21 mouse cellular contexts compared by ENCODE assay signal in the genomic region with DNA sequence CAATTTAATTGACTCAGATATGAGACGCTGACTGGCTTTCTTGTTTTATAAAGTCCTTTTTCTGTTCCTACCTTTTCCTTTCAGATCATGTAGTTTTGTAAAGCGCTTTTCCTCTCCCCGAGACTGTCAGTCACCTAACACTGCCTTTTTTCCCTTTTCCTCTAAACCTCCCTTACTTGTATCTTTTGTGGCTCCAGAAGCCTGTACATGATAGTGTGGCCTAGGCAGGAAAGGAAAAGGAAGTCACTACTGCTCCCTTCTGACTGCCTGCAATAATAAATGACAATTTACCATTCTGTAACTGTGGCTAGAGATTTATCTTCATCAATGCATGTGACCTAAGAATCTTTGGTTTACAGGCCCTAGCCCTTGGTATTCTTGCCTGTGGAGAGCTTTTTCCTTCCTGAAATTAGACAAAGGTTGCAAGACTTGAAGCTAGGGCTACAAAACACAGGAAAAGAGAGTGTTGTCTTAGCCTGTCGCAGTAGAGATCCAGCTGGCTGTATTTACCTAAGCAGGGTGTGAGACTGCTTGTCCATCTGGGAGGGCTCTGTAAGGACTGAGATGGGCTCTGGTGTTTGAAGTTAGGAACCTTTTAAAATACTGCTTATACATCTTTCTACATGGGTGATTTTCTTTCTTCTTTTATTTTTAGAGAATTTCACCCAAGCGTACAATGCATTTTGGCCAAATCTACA. TPM values are rescaled to one million over a fixed set of nuclear protein-coding genes. Genes with fewer than 3 reads are reported as not detected.
DNase-seq lines count a peak whose midpoint lies in the region; ATAC-seq lines count a peak whose summit lies in the region.
"Had no signal": no experiment of that assay in that cellular context is flagged by ENCODE, and none has a peak within 500 bp of the region (broad histone marks: within the 10 kb centered on the region; RNA-seq: fewer than 3 reads in every experiment).

No protein-coding gene starts in this region.

- no peak overlapping the region for H3K4me2 ChIP-seq in heart, embryonic 11.5 days
- no peak overlapping the region for H3K4me2 ChIP-seq in liver, embryonic 16.5 days (ENCODE audit: low read depth, low read length)
- no peak overlapping the region for H3K4me2 ChIP-seq in midbrain, embryonic 12.5 days (replicated peaks)
- H3K4me2 ChIP-seq: heart, embryonic 15.5 days; hindbrain, embryonic 14.5 days; neural tube, embryonic 13.5 days had no signal

- H3K9me3 ChIP-seq in heart, embryonic 11.5 days (replicated peaks; ENCODE audit: control insufficient read depth, low read length) = no peaks in the 10 kb centered on the region
- H3K9me3 ChIP-seq in liver, embryonic 16.5 days (replicated peaks; ENCODE audit: control insufficient read depth, low read length) = no peaks in the 10 kb centered on the region
- H3K9me3 ChIP-seq in midbrain, embryonic 12.5 days = no peaks in the 10 kb centered on the region
- H3K9me3 ChIP-seq: heart, embryonic 15.5 days; neural tube, embryonic 13.5 days had no signal

- no peak overlapping the region for H3K4me3 ChIP-seq in heart, embryonic 11.5 days (ENCODE audit: low read depth, low read length)
- no peak overlapping the region for H3K4me3 ChIP-seq in liver, embryonic 16.5 days (ENCODE audit: low read depth, low read length)
- H3K4me3 ChIP-seq in midbrain, embryonic 12.5 days = no peak overlapping the region
- H3K4me3 ChIP-seq: heart, embryonic 15.5 days; neural tube, embryonic 13.5 days had no signal

- ATAC-seq in heart, embryonic 11.5 days (replicated peaks; ENCODE audit: insufficient number of reproducible peaks, low FRiP score, low TSS enrichment) = no peak; the same call in 1 of the 2 replicates
- 0 out of 2 replicates have a peak, but pooled peaks have one; percentile 9 for ATAC-seq in liver, embryonic 16.5 days (ENCODE audit: low read depth)
- ATAC-seq in midbrain, embryonic 12.5 days (ENCODE audit: low FRiP score, low read depth) = no peak
- ATAC-seq in inflammation-experienced regulatory T-cells, adult 6 months = no peak
- ATAC-seq: activated CD4-positive, CD25-positive, alpha-beta regulatory T cell, adult 4 months; intestine, postnatal 0 days; liver, postnatal 0 days; Patski had no signal

- intact Hi-C loops in left cerebral cortex, postnatal 25 days (cut with DNase I) = no loop called here

- H3K9ac ChIP-seq in heart, embryonic 11.5 days (ENCODE audit: low read depth, low read length) = no peak overlapping the region
- H3K9ac ChIP-seq in liver, embryonic 16.5 days (ENCODE audit: low read depth, low read length) = no peak overlapping the region
- no peak overlapping the region for H3K9ac ChIP-seq in midbrain, embryonic 12.5 days (replicated peaks)
- H3K9ac ChIP-seq: heart, embryonic 15.5 days; hindbrain, embryonic 14.5 days; liver, postnatal 0 days; neural tube, embryonic 13.5 days had no signal

- no peaks in the 10 kb centered on the region for H3K36me3 ChIP-seq in heart, embryonic 11.5 days (ENCODE audit: control insufficient read depth, insufficient read depth, low read length)
- H3K36me3 ChIP-seq in liver, embryonic 16.5 days (ENCODE audit: control insufficient read depth, insufficient read depth) = no peaks in the 10 kb centered on the region
- H3K36me3 ChIP-seq in midbrain, embryonic 12.5 days = no peaks in the 10 kb centered on the region
- H3K36me3 ChIP-seq: heart, embryonic 15.5 days; neural tube, embryonic 13.5 days had no signal

- 0 out of 2 replicates have a peak overlapping the region, but pooled peaks have one; percentile 3 for H3K27ac ChIP-seq in heart, embryonic 11.5 days (ENCODE audit: low read depth, low read length)
- H3K27ac ChIP-seq in liver, embryonic 16.5 days (ENCODE audit: low read length) = no peak overlapping the region
- H3K27ac ChIP-seq in midbrain, embryonic 12.5 days (replicated peaks) = 0 out of 2 replicates have a peak overlapping the region, but pooled peaks have one; percentile 25
- H3K27ac ChIP-seq: heart, embryonic 15.5 days; hindbrain, embryonic 14.5 days; neural tube, embryonic 13.5 days had no signal

- 58% methylated on average over 5 of the region's 5 CpGs for WGBS in heart, embryonic 11.5 days (ENCODE audit: insufficient replicate concordance)
- 49% methylated on average over 5 of the region's 5 CpGs for WGBS in liver, embryonic 16.5 days (ENCODE audit: insufficient replicate concordance)
- 70% methylated on average over 5 of the region's 5 CpGs for WGBS in midbrain, embryonic 12.5 days

- no peaks in the 10 kb centered on the region for H3K27me3 ChIP-seq in heart, embryonic 11.5 days (ENCODE audit: control insufficient read depth, insufficient read depth, low read length)
- no peaks in the 10 kb centered on the region for H3K27me3 ChIP-seq in liver, embryonic 16.5 days (ENCODE audit: control insufficient read depth, insufficient read depth, low read depth, low read length)
- no peaks in the 10 kb centered on the region for H3K27me3 ChIP-seq in midbrain, embryonic 12.5 days
- H3K27me3 ChIP-seq: heart, embryonic 15.5 days; neural tube, embryonic 13.5 days; Patski had no signal

- H3K4me1 ChIP-seq in heart, embryonic 11.5 days (ENCODE audit: control insufficient read depth, insufficient read depth, low read length) = no peaks in the 10 kb centered on the region
- H3K4me1 ChIP-seq in liver, embryonic 16.5 days (ENCODE audit: control insufficient read depth, low read depth, low read length) = no peaks in the 10 kb centered on the region
- no peaks in the 10 kb centered on the region for H3K4me1 ChIP-seq in midbrain, embryonic 12.5 days
- H3K4me1 ChIP-seq: heart, embryonic 15.5 days; neural tube, embryonic 13.5 days had no signal

- DNase-seq in heart, adult 18-20 months = no peak
- no peak for DNase-seq in liver
- DNase-seq in embryo, embryonic 9.5 days (ENCODE audit: extremely low spot score) = peak; percentile 17
- DNase-seq in left cerebral cortex, postnatal 25 days (ENCODE audit: low spot score in 2 of 2) = no peak
- DNase-seq: adrenal gland, postnatal 25 days; cerebellum, adult 2 months; gastrocnemius, postnatal 25 days; kidney, postnatal 4 days; liver, postnatal 0 days; lung, postnatal 4 days; thymus, postnatal 25 days had no signal

RNA-seq across cellular contexts. Expression of gene Pou5f2, which starts 33.4 kb away (rescaled TPM):
- polyA plus RNA-seq in heart, embryonic 11.5 days (2014; fragmentation: Nextera tagmentation; extraction: Ambion mirVana) = 0.68 and 1.2 TPM in 2 replicates
- under 1 TPM; 0.20 to 0.62 TPM for total RNA-seq in heart, adult 18-20 months (2021)
- 0.27 TPM in 2 replicates for polyA plus RNA-seq in liver, embryonic 16.5 days (2015; fragmentation: Nextera tagmentation; extraction: Ambion mirVana)
- 1.9 and 2.6 TPM in 2 replicates for polyA plus RNA-seq in midbrain, embryonic 12.5 days (2016; fragmentation: Nextera tagmentation; extraction: Ambion mirVana)
- total RNA-seq in left cerebral cortex, postnatal 25 days (2021) = 1 to 10 TPM in 1 of 2 experiments, under 1 TPM in 1; 0.71 to 2.2 TPM
- 10 to 100 TPM in 2 of 3 experiments, 1 to 10 TPM in 1; 4.7 to 14.9 (median 11.8) TPM for polyA plus RNA-seq in inflammation-experienced regulatory T-cells, adult 6 months (2017; shearing (Covaris generic))
- polyA plus RNA-seq: Patski had no signal
